Mouse (Mus musculus) embryonic fibroblast, embryonic 13.5 days (primary cell): Measurements from ENCODE around the gene Ptrh2. TPM values are rescaled to one million over a fixed set of nuclear protein-coding genes. Genes with fewer than 3 reads are reported as not detected.

ENCODE experiments used
- H3K27ac ChIP-seq: 2 replicates; pipeline ENCODE4 v1.5.1; 2012; ENCODE audit warnings: low read length, control low read depth, inconsistent platforms; ENCODE audit not compliant: insufficient read depth
- H3K4me1 ChIP-seq: 2 replicates; pipeline ENCODE4 v1.6.1; 2011; ENCODE audit warnings: low read length; ENCODE audit not compliant: control insufficient read depth, insufficient read depth
- H3K4me3 ChIP-seq: 2 replicates; pipeline ENCODE4 v1.5.1; 2011; ENCODE audit warnings: mild to moderate bottlenecking, control low read depth, low read length; ENCODE audit not compliant: insufficient read depth
- CTCF ChIP-seq: IDR thresholded peaks from 2 replicates; pipeline ENCODE4 v1.5.1; 2011; ENCODE audit warnings: mild to moderate bottlenecking, control low read depth, low read length, moderate library complexity, borderline replicate concordance; ENCODE audit not compliant: insufficient read depth
- POLR2A ChIP-seq: IDR thresholded peaks from 2 replicates; pipeline ENCODE4 v1.6.1; 2011; ENCODE audit warnings: low read depth, mild to moderate bottlenecking, control low read depth, low read length, moderate library complexity
- polyA plus RNA-seq: library from polyadenylated mRNA; stranded (reverse); fragments of >200 nt; gene quantifications from 2 replicates; pipeline ENCODE4 v1.2.4, GENCODE M21; 2011; ENCODE audit warnings: low read depth; ENCODE audit not compliant: missing spikeins, insufficient read length

Gene Ptrh2
- polyA plus RNA-seq, 1 experiment, result 18.3 TPM

- TF ChIP-seq POLR2A (no peak), CTCF (no peak)
- Histone ChIP-seq H3K4me3 (no peak overlapping the region), H3K27ac (peak overlapping the region; percentile 100), H3K4me1 (peaks cover 12% of the 10 kb centered on the region)
These were observed 6.6 kb downstream of the Ptrh2 start for GRCm38 (mm10) chr11:86690383-86690782.

- TF ChIP-seq POLR2A (no peak), CTCF (no peak)
- Histone ChIP-seq H3K4me1 (peaks cover 8% of the 10 kb centered on the region), H3K4me3 (no peak overlapping the region), H3K27ac (peak overlapping the region; percentile 100)
These were observed 7.7 kb downstream of the Ptrh2 start for GRCm38 (mm10) chr11:86691482-86691881.

- peak overlapping the region; percentile 100 for H3K27ac ChIP-seq
- TF ChIP-seq POLR2A (no peak), CTCF (no peak)
- H3K4me1 ChIP-seq, result peaks cover 6% of the 10 kb centered on the region; the same call in 1 of the 2 replicates
- H3K4me3 ChIP-seq, result no peak overlapping the region
These were observed 8.2 kb downstream of the Ptrh2 start for GRCm38 (mm10) chr11:86691956-86692355.

- Histone ChIP-seq H3K27ac (peak overlapping the region; percentile 100), H3K4me3 (no peak overlapping the region), H3K4me1 (peaks cover 4% of the 10 kb centered on the region; the same call in 1 of the 2 replicates)
- TF ChIP-seq CTCF (no peak), POLR2A (no peak)
These were observed 8.8 kb downstream of the Ptrh2 start for GRCm38 (mm10) chr11:86692546-86692945.

- Histone ChIP-seq H3K4me1 (peaks cover 4% of the 10 kb centered on the region; the same call in 1 of the 2 replicates), H3K4me3 (no peak overlapping the region), H3K27ac (0 out of 2 replicates have a peak overlapping the region, but pooled peaks have one; percentile 6)
- no peak for TF ChIP-seq CTCF
- TF ChIP-seq POLR2A, result no peak
These were observed 11.7 kb downstream of the Ptrh2 start for GRCm38 (mm10) chr11:86695461-86695860.

GRCm38 (mm10) chr11:86701151-86701550 lies 17.4 kb downstream of the Ptrh2 start:
- no peaks in the 10 kb centered on the region for H3K4me1 ChIP-seq
- H3K4me3 ChIP-seq, result no peak overlapping the region
- H3K27ac ChIP-seq, result no peak overlapping the region
- no peak for TF ChIP-seq CTCF
- TF ChIP-seq POLR2A, result no peak

- no peak overlapping the region for H3K27ac ChIP-seq
- TF ChIP-seq CTCF, result no peak
- no peak for TF ChIP-seq POLR2A
- H3K4me1 ChIP-seq, result no peaks in the 10 kb centered on the region
- no peak overlapping the region for H3K4me3 ChIP-seq
These were observed 30.8 kb downstream of the Ptrh2 start for GRCm38 (mm10) chr11:86714606-86715005.

- TF ChIP-seq POLR2A (no peak), CTCF (no peak)
- no peak overlapping the region; the same call in 1 of the 2 replicates for H3K27ac ChIP-seq
- H3K4me1 ChIP-seq, result no peaks in the 10 kb centered on the region
- no peak overlapping the region for H3K4me3 ChIP-seq
These were observed 33.7 kb downstream of the Ptrh2 start for GRCm38 (mm10) chr11:86717306-86718065.

GRCm38 (mm10) chr11:86718369-86718768 lies 34.6 kb downstream of the Ptrh2 start:
- TF ChIP-seq POLR2A (no peak), CTCF (no peak)

GRCm38 (mm10) chr11:86719390-86719789 lies 35.6 kb downstream of the Ptrh2 start:
- H3K27ac ChIP-seq, result no peak overlapping the region
- H3K4me1 ChIP-seq, result no peaks in the 10 kb centered on the region
- no peak overlapping the region for H3K4me3 ChIP-seq
- TF ChIP-seq CTCF, result no peak
- TF ChIP-seq POLR2A, result no peak

More at GRCm38 (mm10) chr11:86718369-86718768, 34.6 kb downstream of the Ptrh2 start:
- H3K27ac ChIP-seq, result no peak overlapping the region
- H3K4me3 ChIP-seq, result no peak overlapping the region
- H3K4me1 ChIP-seq, result no peaks in the 10 kb centered on the region

- TF ChIP-seq POLR2A (no peak), CTCF (no peak)
- H3K27ac ChIP-seq, result no peak overlapping the region
- no peaks in the 10 kb centered on the region for H3K4me1 ChIP-seq
- H3K4me3 ChIP-seq, result no peak overlapping the region
These were observed 40.2 kb downstream of the Ptrh2 start for GRCm38 (mm10) chr11:86724004-86724403.

- no peaks in the 10 kb centered on the region for H3K4me1 ChIP-seq
- H3K27ac ChIP-seq, result no peak overlapping the region
- H3K4me3 ChIP-seq, result no peak overlapping the region
- no peak for TF ChIP-seq POLR2A
These were observed 41.2 kb downstream of the Ptrh2 start for GRCm38 (mm10) chr11:86724982-86725381.
